Mouse (Mus musculus): Measurements from ENCODE around the gene Prickle4.

- no peak for TF ChIP-seq CTCF (IDR thresholded peaks at IDR 0.05; ENCODE audit: borderline replicate concordance, control insufficient read depth, extremely low read depth, insufficient read depth, low read length, poor library complexity)
- TF ChIP-seq POLR2A (IDR thresholded peaks at IDR 0.05; ENCODE audit: control insufficient read depth, extremely low read depth, insufficient read depth, low read length, poor library complexity), result no peak
Measured at GRCm38 (mm10) chr17:47672311-47673111, 22.0 kb downstream of the Prickle4 start.
